Mouse (Mus musculus): ENCODE measurements at regions not wholly inside any gene's neighbourhood (a gene's known extent, or its start where the extent isn't known, plus 50 kb on each side); places are given as distances from the start of the nearest gene placed in this dataset.

DNA sequence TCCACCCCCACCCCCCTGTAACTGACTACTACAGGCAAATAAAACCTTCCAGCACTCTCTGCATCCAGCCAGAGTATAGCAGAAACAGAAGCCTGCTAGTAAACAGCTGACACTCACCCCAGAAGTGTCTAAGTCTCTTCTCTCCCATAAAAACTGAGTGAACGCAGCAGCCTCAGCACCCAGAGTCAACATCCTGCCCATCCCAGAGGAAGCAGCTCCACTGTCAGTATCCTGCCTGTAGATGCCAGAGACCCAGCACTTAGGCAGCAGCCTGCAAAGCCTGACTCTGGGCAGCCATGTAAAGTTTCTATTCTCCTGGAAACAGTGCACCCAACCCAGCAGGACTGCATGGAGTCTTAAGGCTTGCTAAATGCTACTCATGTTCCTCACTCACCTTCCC lies 128.4 kb downstream of the Ly86 start:
- TF ChIP-seq CTCF (IDR thresholded peaks at IDR 0.05; ENCODE audit: insufficient read depth, low read depth, low read length) = no peak
- TF ChIP-seq POLR2A (IDR thresholded peaks at IDR 0.05; ENCODE audit: insufficient read depth, low read depth, low read length) = no peak

Data from olfactory bulb, adult 2 months (tissue).